Mouse (Mus musculus): ENCODE measurements around the gene Thoc6. TPM values are rescaled to one million over a fixed set of nuclear protein-coding genes. Genes with fewer than 3 reads are reported as not detected.

Gene Thoc6
- 51.8 and 51.9 TPM in 2 replicates for polyA plus RNA-seq (2015; fragmentation: Nextera tagmentation; extraction: Ambion mirVana)

DNA sequence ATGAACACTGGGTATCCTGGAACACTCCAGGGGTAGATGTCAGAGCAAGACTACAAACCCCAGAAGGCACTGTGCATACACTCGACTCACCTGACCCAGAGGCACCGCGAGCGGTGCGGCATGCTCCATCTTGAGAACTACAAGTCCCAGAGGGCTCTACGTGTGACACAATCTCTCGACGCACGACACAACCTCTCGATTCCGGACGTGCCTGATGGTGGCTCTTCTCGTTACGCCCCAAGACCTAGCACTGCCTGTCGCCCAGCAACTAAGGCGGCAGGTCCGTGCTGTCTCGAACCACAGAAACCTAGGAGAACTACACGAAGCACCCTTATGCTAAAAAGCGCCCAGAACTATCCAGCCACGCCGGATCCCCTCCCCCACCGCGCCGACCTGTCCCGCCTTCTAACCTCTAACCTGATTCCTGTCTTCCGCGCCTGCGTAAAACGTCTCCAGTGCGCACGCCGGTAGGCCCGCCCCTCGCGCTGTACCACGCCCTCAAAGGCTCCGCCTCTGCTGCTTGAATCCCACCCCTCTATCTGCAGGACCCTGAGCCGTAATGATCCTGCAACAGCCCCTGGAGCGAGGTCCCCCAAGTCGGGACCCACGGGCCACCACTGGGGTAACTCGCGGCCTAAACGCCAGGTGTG lies at the start of gene Thoc6, which contains the start of gene Hcfc1r1:
TSS of gene Thoc6 (minus strand) at position 459 of the 650 bp plus-strand sequence.
TSS of gene Hcfc1r1 (plus strand) at position 173 of the 650 bp plus-strand sequence.
- peaks cover 54% of the 10 kb centered on the region for H3K4me1 ChIP-seq (replicated peaks)
- peak within 1 kb of the TSS; percentile 59 for H3K4me3 ChIP-seq
- WGBS, result under 1% methylated on average over 45 of the region's 45 CpGs
- H3K27me3 ChIP-seq, result peaks cover 42% of the 10 kb centered on the region
- H3K9me3 ChIP-seq, result no peaks in the 10 kb centered on the region
- peak within 1 kb of the TSS; percentile 83 for H3K27ac ChIP-seq (replicated peaks)
- peak; percentile 94 for ATAC-seq (ENCODE audit: low read depth)
- peaks cover 22% of the 10 kb centered on the region for H3K36me3 ChIP-seq
- peak within 1 kb of the TSS; percentile 88 for H3K4me2 ChIP-seq
- peak within 1 kb of the TSS; percentile 84 for H3K9ac ChIP-seq

DNA sequence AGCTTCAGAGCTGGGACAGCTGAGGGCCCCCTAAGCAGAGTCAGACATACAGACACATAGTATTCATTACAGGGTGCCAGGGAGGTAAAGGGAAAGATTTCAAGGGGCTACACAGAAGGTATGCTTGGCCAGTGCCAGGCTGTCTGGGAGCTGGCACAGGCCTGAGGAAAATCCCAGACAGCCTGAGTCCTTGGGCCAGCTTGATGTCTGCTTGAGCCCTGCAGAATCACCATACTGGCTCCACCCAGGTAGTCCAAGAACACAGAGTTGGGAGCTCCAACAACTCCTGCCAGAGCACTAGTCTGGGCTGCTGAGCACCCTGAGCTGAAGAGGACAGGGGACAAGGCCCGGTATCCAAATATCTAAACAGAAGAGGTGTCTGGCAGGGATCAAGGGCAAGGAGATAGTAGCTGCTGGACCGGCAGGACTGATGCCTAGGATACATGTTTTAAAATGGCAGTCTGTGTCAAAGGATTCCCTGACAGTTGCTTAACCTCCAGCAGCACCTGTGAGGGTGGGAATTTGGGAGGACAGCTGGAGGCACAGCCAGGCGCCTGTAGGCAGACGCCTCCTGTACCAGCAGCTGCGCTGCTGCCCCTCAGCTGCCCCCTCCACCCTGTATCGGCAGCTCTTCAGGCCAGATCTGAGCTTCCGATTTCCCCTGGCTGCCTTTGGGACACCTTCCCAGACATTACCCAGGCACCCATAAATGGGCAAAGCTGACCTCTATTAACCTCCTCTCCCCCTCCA lies 48.9 kb upstream of the Thoc6 start, which contains the start of gene 1520401A03Rik:
TSS of gene 1520401A03Rik (minus strand) at position 408 of the 750 bp plus-strand sequence.
- Histone ChIP-seq H3K27me3 (no peaks in the 10 kb centered on the region), H3K9ac (no peak within 1 kb of the TSS), H3K27ac (replicated peaks) (no peak within 1 kb of the TSS), H3K4me3 (no peak within 1 kb of the TSS), H3K9me3 (no peaks in the 10 kb centered on the region), H3K4me2 (no peak within 1 kb of the TSS), H3K4me1 (replicated peaks) (peaks cover 13% of the 10 kb centered on the region), H3K36me3 (no peaks in the 10 kb centered on the region)
- ATAC-seq (ENCODE audit: low read depth), result no peak
- 74% methylated on average over 7 of the region's 7 CpGs for whole genome bisulfite sequencing

DNA sequence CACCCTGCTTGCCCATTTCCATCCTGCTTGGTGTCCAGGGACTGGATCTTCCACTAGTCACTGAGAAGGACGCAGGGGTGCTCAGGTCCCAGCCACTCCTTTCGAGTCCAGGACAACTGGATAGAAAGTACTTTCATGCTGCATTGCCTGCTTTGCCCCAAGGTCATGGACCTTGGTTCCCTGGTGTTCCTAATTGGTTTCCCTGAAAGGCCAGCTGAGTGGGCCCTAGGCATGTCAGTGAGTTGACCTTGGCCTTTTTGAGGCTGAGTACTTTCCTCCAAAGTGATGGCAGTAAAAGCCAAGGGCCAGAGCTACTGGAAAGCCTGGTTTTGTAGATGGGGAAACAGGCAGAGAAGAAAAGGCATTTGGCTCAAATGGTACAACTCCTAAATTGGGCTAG lies 48.2 kb upstream of the Thoc6 start:
- no peak for ATAC-seq (ENCODE audit: low read depth)
- Histone ChIP-seq H3K27ac (replicated peaks) (no peak overlapping the region), H3K9me3 (no peaks in the 10 kb centered on the region), H3K4me3 (no peak overlapping the region), H3K27me3 (no peaks in the 10 kb centered on the region), H3K4me1 (replicated peaks) (peaks cover 8% of the 10 kb centered on the region), H3K4me2 (no peak overlapping the region), H3K9ac (no peak overlapping the region), H3K36me3 (no peaks in the 10 kb centered on the region)
- WGBS, result 88% methylated on average over 2 of the region's 2 CpGs

DNA sequence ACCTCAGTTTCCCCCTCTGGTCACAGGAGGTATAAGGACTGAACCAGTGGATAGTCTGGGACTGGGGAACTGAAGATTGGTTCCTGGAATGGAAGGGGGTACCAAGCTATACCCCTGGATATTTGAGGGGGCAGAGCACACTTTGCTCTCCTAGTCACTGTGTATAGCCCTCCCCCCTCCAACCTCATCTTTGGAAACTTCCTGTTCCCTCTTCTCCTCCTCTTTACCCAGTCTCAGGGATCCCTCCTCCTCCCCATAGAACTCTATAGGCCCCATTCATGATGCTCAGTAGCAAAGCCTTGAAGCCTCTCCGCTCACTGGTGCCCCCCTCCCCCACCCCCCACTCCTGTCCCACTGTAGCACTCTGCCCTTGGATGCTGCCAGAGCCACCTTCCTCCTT lies 45.8 kb upstream of the Thoc6 start:
- 13% methylated on average over 1 of the region's 1 CpGs for WGBS
- Histone ChIP-seq H3K9me3 (no peaks in the 10 kb centered on the region), H3K27me3 (0 out of 2 replicates have a peak, but pooled peaks cover 1% of the 10 kb centered on the region), H3K27ac (replicated peaks) (no peak overlapping the region), H3K4me3 (no peak overlapping the region), H3K36me3 (no peaks in the 10 kb centered on the region), H3K4me2 (no peak overlapping the region), H3K4me1 (replicated peaks) (no peaks in the 10 kb centered on the region), H3K9ac (no peak overlapping the region)
- no peak for ATAC-seq (ENCODE audit: low read depth)

DNA sequence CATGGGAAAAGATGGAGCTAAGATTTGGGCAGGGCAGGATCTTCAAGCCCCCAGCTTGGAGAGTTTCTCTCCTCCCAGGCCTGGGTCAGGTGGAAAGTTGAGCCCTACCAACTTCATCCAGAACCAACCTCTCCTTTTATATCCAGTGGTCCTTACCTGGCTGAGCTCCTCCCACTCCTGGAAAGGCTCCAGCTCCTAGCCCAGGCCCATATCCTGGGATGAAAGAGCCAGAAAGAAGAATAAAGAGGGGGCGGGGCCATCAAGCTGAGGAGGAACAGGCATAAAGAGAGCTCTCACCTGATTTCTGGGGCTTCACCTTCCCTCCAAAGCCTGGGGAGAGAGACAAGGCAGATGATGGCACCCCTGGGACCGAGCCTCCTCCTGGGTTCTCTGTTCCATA lies 43.3 kb upstream of the Thoc6 start:
- H3K27me3 ChIP-seq, result 0 out of 2 replicates have a peak, but pooled peaks cover 11% of the 10 kb centered on the region
- WGBS, result 63% methylated on average over 2 of the region's 2 CpGs
- no peaks in the 10 kb centered on the region for H3K9me3 ChIP-seq
- H3K36me3 ChIP-seq, result no peaks in the 10 kb centered on the region
- no peaks in the 10 kb centered on the region for H3K4me1 ChIP-seq (replicated peaks)
- H3K27ac ChIP-seq (replicated peaks), result no peak overlapping the region
- no peak overlapping the region for H3K4me3 ChIP-seq
- H3K4me2 ChIP-seq, result no peak overlapping the region
- no peak overlapping the region for H3K9ac ChIP-seq
- ATAC-seq (ENCODE audit: low read depth), result no peak

DNA sequence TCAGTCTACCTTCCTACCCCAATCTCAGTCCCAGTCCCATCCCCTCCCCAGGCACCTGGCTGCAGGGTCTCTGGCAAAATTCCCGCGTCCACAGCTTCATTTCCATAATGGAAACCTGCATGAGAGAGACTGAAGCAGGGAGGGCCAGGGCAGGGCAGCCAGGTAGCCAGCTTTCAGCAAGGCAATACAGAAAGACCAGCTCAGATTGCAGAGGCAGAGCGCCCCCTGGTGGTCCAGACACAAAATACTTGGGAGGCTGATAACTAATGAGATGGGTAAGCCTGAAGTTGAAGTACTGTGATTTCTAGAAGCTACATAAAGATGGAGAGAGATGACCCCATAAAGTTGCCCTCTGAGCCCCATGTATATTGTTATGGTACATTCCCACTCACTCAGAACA lies 32.5 kb upstream of the Thoc6 start:
- Histone ChIP-seq H3K4me3 (no peak overlapping the region), H3K9ac (no peak overlapping the region), H3K27me3 (peaks cover 27% of the 10 kb centered on the region), H3K27ac (replicated peaks) (no peak overlapping the region), H3K4me1 (replicated peaks) (peaks cover 10% of the 10 kb centered on the region; the same call in 1 of the 2 replicates), H3K36me3 (no peaks in the 10 kb centered on the region), H3K9me3 (no peaks in the 10 kb centered on the region), H3K4me2 (no peak overlapping the region)
- peak; percentile 30; the same call in 1 of the 2 replicates for ATAC-seq (ENCODE audit: low read depth)
- 1% methylated on average over 3 of the region's 3 CpGs for WGBS

DNA sequence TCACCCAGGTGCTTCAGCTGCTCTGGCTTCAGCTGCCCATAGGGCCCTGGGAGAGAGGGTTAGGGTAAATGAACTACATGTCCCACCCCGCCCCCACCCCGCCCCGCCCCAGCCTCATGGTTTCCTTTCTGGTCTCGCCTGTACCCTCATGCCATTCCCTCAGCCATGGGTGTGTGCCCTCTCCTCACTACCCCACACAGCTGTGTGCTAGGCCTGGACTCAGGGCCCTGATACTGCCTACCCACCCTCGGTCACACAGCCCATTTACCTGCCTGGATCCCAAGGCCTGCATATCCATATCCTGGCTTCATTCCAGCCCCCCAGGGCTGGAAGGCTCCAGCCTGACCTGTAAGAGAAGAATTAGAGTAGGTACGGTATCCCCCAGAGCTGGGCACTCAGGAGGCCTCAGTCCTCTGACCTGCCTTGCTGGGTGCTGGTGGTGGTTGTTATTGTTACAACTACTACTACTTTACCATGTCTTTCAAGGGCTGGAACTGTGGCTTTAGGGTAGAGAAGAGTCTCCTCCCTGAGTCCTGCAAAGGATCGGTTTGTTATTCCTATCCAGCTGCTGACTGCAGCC lies 31.9 kb upstream of the Thoc6 start:
- Histone ChIP-seq H3K4me1 (replicated peaks) (peaks cover 10% of the 10 kb centered on the region; the same call in 1 of the 2 replicates), H3K4me3 (no peak overlapping the region), H3K27me3 (peaks cover 33% of the 10 kb centered on the region), H3K27ac (replicated peaks) (no peak overlapping the region), H3K9me3 (no peaks in the 10 kb centered on the region), H3K4me2 (no peak overlapping the region), H3K36me3 (no peaks in the 10 kb centered on the region), H3K9ac (no peak overlapping the region)
- whole genome bisulfite sequencing, result 75% methylated on average over 7 of the region's 7 CpGs
- ATAC-seq (ENCODE audit: low read depth), result peak; percentile 42; the same call in 1 of the 2 replicates

DNA sequence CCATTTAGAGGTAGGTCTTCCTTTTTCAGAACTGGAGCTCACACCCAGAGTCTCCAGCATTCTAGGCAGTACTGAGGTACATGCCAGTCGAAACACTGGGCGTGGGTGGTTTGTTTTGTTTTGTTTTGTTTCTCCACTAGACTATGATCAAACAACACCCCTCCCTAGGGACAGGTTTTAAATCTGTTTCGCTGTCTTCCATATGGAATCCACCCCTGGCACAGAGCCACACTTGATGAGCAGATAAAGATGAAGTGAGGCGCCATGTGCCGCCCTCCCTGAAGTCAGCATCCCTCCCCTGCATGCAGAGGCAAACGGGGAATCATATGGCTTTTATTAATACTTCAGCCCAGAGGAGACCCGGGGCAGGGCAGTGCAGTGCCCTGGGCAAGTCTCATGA lies 31.1 kb upstream of the Thoc6 start:
- Histone ChIP-seq H3K27me3 (peaks cover 33% of the 10 kb centered on the region), H3K9me3 (no peaks in the 10 kb centered on the region), H3K9ac (peak overlapping the region; percentile 6; the same call in 1 of the 2 replicates), H3K4me2 (0 out of 2 replicates have a peak overlapping the region, but pooled peaks have one; percentile 4), H3K27ac (replicated peaks) (0 out of 2 replicates have a peak overlapping the region, but pooled peaks have one; percentile 4), H3K4me3 (no peak overlapping the region), H3K36me3 (no peaks in the 10 kb centered on the region), H3K4me1 (replicated peaks) (peaks cover 14% of the 10 kb centered on the region)
- 40% methylated on average over 7 of the region's 7 CpGs for WGBS
- peak; percentile 36; the same call in 1 of the 2 replicates for ATAC-seq (ENCODE audit: low read depth)

DNA sequence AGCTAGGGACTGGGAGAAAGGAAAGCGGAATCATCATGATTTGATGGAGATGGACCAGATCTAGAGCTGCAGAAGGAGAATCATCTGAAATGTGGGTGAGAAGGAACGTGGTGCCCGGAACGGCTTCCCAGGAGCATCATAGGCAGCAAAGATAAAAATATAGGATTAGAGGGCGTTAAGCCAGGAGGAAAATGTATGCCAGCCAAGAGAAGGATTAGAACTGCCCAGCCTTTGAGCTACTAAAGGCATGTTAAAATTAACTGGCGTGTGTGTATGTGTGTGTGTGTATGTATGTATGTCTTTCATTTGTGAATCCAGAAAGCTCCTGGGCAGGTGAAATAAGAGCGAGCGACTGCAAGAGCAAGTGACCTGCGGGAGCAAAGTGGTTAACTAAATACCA lies 29.6 kb upstream of the Thoc6 start:
- ATAC-seq (ENCODE audit: low read depth), result no peak
- no peak overlapping the region for H3K4me2 ChIP-seq
- 88% methylated on average over 9 of the region's 9 CpGs for WGBS
- no peak overlapping the region for H3K27ac ChIP-seq (replicated peaks)
- H3K9ac ChIP-seq, result no peak overlapping the region
- no peaks in the 10 kb centered on the region for H3K9me3 ChIP-seq
- H3K27me3 ChIP-seq, result peaks cover 44% of the 10 kb centered on the region
- no peak overlapping the region for H3K4me3 ChIP-seq
- peaks cover 21% of the 10 kb centered on the region for H3K4me1 ChIP-seq (replicated peaks)
- no peaks in the 10 kb centered on the region for H3K36me3 ChIP-seq

DNA sequence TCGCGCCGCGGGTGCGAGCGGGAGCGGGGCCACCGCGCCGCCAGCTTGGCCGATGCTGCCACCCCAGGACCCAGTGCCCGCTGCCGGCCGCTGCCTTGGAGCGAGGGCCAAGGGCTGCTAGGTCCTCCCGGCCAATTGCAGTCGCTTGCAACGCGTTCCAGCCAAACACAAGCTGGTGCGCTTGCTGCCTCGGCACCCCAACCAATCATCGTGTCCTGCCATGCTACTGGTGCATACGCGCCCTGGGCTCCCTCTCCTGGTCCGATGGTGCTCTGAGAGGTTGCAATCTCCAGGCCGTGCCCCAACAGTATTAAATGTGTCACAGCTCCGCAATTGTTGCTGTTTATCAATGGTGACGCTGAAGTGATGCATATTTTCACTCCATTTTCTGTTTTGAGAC lies 26.4 kb upstream of the Thoc6 start:
- Histone ChIP-seq H3K27ac (replicated peaks) (peak overlapping the region; percentile 64), H3K9ac (peak overlapping the region; percentile 78), H3K27me3 (peaks cover 49% of the 10 kb centered on the region), H3K4me2 (peak overlapping the region; percentile 94), H3K4me3 (peak overlapping the region; percentile 78), H3K36me3 (no peaks in the 10 kb centered on the region), H3K4me1 (replicated peaks) (peaks cover 16% of the 10 kb centered on the region), H3K9me3 (no peaks in the 10 kb centered on the region)
- ATAC-seq (ENCODE audit: low read depth), result peak; percentile 96
- under 1% methylated on average over 27 of the region's 28 CpGs for whole genome bisulfite sequencing

DNA sequence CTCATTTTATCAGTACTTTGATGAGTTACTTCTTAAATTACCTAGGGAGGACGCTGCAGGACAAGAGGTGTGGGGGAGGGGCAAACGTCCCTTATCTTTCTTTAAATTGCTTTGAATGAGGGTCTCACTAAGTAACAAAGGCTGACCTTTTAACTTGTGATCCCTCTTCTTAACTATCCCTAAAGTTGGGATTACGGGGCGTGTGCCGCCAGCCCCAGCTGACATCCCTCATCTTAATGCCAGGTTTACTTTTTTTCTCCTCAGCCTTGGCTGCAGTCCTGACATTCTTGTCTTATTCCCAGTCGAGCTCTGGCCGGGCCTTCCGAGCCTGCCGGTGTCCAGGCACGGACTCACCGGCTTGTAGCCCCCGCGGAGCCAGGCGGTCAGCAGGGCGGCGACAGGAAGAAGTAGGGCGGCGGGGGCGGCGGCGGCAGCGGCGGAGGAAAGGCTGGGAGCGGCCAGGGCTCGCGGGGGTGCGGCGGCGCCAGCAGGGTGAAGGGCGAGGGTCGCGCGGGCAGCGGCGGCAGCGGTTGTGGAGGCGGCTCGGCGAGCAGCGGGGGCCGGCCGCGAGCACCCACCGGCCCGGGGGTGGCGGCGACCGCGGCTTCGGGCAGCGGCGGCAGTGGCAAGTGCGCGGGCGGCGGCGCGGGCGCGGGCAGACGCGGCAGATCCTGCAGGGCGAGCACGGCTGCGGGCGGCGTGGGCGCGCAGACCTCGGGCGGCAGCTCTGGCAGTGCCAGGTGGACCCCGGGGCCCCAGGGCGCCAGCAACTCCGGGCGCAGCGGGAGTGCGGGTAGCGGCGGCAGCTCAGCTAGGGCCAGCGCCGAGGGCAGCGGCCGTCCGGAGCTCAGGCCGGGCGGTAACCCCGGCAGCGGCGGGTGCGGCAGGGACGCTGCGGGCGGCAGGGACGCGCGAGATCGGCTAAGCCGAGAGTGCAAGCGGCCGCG lies 25.7 kb upstream of the Thoc6 start:
- Histone ChIP-seq H3K27me3 (peaks cover 49% of the 10 kb centered on the region), H3K4me2 (peak overlapping the region; percentile 94), H3K36me3 (no peaks in the 10 kb centered on the region), H3K9me3 (no peaks in the 10 kb centered on the region), H3K27ac (replicated peaks) (peak overlapping the region; percentile 64), H3K4me1 (replicated peaks) (peaks cover 11% of the 10 kb centered on the region), H3K4me3 (peak overlapping the region; percentile 78), H3K9ac (peak overlapping the region; percentile 78)
- peak; percentile 80 for ATAC-seq (ENCODE audit: low read depth)
- under 1% methylated on average over 74 of the region's 101 CpGs for WGBS
